Mouse (Mus musculus) c-Kit-positive CD71-negative TER-119-negative erythroid progenitor cells, embryonic 14.5 days (primary cell): ENCODE data around the gene Scn4a.
"Not testable (repeated sequence)": the region's sequence is repeated elsewhere in the genome, so short reads cannot be mapped to it uniquely, and the experiment has no call there.

Experiments
- DNase-seq: peaks from one replicate; pipeline ENCODE4 v3.0.0-alpha.2; 2013; ENCODE audit warnings: low read depth

The Scn4a gene

DNA sequence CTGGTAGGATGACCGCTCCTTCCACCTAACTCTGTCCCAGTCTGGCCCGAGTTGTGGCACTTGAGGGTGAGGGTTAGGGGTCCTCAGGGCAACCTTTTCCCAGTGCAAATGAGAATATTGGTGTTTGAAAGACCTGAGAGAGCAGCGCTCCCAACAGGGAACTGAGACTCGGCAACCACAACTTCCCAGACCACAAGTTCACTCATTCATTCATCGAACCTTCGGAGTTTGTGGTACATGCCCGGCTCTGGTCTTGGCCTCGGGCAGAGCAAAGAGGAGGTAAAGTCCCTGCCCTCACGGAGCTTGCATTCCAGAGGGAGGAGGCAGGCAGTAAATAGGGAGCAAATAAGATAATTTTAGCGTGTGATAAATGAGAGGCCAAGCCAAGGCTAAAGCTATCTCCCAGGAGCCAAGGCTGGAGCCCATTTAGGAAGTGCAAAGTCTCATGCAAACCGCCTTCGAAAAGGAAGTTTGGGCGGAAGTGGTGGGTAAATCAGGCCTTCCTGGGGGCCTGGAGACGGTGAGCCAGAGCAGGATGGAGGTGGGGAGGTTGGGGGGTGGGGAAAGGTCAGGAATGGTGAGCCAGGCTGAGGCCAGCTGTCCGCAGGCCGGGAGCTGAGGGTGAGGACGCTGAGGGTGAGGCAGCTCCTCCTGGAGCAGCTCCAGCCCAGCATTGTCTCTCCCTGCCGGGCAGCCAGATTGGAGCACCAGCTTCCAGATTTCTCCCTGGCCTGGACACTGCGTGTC lies 2.5 kb upstream of the Scn4a start:
- DNase-seq, result no peak

DNA sequence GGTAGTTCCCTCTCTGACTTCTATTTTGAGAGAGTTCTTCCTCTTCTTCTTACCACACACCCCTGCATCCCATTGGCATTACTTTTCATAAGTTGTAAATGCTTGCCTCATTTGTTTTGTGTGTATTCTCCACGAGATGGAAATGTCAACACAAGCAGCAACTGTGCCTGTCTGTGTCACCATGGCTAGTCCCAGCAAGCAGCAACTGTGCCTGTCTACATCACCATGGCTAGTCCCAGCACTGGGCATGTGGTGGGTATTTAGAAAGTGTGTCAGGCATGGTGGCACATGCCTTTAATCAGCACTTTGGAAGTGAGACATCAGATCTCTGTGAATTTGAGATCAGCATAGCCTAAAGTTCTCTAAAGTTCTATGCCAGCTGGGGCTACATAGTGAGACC lies 1.1 kb upstream of the Scn4a start:
- no peak for DNase-seq

GRCm38 (mm10) chr11:106351941-106352340 lies 1.1 kb downstream of the Scn4a start:
- DNase-seq, result no peak

DNA sequence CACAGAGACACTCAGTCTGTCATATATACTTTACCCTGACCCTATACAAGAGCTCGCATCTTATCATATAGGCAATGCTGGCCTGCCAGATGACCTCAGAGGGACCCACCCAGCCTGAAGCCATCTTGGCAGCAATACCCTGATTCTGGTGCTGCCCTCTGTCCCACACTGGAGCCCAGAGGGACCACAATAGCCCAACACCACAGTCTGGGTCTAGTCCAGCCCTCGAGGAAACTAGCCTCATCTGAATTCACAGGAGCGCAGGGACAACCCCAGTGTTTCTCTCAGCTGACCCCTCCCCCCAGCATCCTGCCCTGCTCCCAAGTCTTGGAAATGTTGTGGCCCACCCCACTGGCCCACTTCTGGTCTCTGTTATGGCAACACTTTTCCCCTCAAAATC lies 1.8 kb downstream of the Scn4a start:
- DNase-seq, result no peak

- DNase-seq, result no peak
Observed at GRCm38 (mm10) chr11:106350853-106351252, 2.2 kb downstream of the Scn4a start.

DNA sequence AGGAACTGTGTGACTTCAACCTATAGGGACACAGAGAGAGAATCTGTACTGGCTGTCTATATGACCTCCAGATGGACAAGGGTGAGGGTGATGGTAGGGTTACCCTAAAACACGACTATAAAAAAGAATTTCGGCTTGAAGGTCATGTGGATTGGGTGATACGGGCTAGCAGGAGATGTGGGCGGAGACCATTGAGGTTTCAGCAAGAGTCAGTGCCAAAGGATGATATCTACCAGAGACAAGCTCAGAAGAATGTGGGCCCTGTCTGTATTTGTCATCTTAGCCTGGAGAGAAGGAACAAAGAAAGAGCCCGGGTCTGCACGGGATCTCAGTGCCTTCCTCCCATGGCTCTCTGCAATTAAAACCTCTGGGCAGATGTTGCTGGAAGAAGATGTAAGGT lies 3.3 kb downstream of the Scn4a start:
- no peak for DNase-seq

DNA sequence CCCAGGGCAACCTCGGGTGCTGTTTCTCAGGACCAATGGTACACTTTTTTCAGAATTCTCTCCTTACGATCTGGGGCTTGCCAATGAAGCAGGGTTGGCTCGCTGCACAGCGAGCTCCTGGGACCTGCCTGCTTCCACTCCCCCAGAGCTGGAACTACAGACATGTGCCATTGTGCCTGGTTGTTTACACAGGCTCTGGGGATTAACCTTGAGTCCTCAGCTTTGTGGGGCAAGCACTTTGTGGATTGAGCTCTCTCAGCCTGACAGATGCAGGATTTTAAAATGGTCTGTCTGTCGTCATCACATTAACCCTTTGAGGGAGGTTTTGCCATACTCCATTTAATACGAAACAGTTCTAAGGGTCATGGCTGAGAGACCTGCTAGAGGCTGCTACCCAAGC lies 8.2 kb downstream of the Scn4a start:
- no peak for DNase-seq

DNA sequence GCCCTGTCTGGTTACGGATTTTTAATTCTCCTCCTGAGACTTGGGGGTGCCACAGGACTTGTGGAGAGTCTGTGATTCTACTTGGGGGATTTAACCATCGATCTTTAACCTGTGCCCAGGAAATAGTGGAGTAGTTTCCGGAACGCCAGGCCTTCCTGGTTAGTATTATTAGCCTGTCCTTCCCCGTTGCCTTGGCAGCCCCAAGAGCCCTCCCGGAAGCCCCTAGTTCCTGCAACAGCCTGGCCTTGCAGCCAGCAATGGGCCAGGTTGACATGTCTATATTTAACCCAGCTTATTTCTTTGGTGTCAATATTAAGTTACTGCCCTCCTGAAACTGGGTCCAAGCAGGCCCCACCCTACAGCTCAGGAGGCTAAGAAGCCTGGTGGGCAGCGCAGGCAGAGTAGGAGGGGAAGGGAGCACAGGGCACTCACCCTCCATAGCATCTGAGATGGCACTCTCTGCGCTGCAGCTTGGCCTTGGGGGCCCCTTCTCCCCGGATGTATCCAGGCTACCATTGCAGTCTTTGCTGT lies 12.0 kb downstream of the Scn4a start:
- DNase-seq, result no peak

- not testable (repeated sequence) for DNase-seq
Observed at GRCm38 (mm10) chr11:106339323-106339722, 13.8 kb downstream of the Scn4a start.

DNA sequence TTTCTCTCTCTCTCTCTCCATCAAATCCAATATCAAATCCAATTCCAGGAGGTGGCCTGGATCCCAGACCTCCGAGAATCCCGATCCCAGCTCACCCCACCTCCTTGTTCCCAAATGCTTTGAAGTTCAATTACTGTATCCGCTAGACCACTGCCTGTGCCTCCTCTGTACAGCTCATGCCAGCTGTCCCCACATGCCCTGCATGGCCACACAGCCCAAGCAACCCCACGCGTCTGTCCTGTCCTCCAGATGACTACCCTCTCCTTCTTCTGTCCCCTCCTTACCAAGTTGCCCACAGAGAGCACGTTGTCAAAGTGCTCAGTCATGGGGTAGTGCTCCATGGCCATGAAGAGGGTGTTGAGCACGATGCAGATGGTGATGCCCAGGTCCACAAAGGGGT lies 14.2 kb downstream of the Scn4a start:
- no peak for DNase-seq

- no peak for DNase-seq
Observed at GRCm38 (mm10) chr11:106338029-106338428, 15.1 kb downstream of the Scn4a start.

- no peak for DNase-seq
Observed at GRCm38 (mm10) chr11:106334066-106334465, 19.0 kb downstream of the Scn4a start.

- DNase-seq, result no peak
Observed at GRCm38 (mm10) chr11:106332458-106332857, 20.6 kb downstream of the Scn4a start.

DNA sequence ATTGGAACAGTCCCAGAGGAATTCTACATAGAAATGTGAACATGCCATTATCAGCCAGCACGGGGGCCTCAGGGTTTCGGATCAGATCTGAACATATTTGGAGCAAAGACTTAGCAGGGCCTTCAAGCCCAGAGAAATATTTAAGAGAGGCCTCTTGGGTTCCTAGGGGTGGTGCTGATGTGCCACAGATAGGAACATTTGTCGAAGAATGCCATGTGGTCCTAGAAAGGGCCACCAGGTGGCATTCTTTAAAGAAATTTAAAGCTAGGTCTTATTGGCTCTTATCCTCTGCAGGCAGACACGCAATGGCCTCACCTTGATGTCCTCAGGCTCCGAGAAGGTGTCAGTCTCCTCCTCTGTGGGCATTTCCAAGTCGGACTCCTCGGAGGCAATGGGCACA lies 23.4 kb downstream of the Scn4a start:
- DNase-seq, result peak; percentile 54

- no peak for DNase-seq
Observed at GRCm38 (mm10) chr11:106329128-106329527, 24.0 kb downstream of the Scn4a start.

DNA sequence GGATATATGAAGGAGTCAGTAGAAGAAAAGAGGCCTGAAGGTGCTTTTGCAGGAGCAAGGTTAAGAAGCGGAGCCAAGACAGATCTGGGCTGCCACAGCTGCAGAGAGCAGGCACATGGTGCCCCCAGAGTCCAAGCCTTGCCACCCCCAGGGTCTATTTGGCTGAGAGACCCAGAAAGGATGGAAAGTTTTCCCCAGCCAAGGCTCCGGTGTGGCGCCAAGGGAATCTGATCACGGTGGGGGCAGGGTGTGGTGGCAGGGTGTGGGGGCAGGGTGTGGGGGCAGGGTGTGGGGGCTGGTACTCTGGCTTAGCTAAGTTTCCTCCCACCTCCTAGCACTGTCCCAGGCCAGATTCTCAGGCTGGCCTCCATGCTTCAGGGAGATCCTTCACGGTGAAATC lies 24.6 kb downstream of the Scn4a start:
- no peak for DNase-seq

DNA sequence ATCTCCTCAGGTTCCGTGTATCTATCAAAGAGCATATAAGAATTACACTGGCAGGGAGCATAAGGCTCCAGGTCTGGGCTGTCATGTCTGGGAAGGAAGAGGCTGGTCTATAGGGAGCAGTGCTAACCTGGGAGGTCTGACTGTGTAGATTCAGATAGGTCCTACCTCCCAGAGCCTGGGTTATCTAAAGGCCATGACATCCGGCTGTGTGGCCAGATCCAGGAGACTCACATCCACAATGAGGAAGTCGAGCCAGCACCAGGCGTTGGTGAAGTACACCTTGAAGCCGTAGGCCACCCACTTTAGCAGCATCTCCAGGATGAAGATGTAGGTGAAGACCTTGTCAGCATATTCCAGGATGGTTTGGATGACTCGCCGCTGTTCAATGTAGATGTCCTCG lies 26.6 kb downstream of the Scn4a start:
- no peak for DNase-seq

GRCm38 (mm10) chr11:106325566-106326206 lies 27.4 kb downstream of the Scn4a start:
- DNase-seq, result peak; percentile 59

DNA sequence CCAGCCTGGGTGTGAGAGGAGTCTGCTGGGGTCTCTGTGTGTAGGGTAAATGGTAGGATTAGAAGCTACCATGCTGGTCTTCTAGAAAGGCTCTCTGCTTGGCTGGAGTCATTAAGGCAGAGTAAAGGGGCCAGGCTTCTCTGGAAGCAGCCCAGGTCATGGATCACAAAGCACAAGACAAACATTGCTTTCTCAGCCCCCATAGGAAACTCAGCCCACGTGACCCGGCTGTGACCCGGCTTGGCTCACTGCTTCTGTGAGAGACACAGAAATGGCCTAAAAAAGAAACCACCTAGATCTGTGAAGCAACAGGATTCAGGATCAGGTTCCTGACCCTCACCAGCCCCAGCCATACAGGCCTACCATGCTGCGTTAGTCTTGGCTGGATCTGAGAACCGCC lies 28.2 kb downstream of the Scn4a start:
- DNase-seq, result no peak

GRCm38 (mm10) chr11:106318406-106319366 lies 34.4 kb downstream of the Scn4a start:
- no peak for DNase-seq

DNA sequence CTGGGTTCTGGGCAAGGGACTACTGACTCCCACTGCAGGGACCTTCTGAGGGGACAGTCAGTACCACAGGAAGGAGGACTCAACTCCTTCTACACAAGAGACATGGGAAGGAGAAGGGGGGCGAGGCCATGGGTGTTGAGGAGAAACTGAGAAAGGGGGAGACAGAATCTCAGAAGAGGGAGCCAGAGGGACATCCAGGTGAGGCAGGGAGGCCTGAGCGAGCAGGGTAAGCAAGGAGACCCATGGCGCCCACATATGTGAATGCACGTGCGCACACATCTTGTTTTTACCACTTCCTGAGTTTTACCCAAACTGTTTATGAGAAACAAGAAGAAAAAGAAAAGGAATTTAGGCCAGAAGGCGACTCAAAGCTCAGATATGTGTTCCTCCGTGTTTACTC lies 35.3 kb downstream of the Scn4a start:
- no peak for DNase-seq

GRCm38 (mm10) chr11:106316416-106316815 lies 36.7 kb downstream of the Scn4a start:
- DNase-seq, result no peak
